Mouse (Mus musculus) erythroblast, embryonic 14.5 days (primary cell): ENCODE measurements around the gene Mis18bp1.

ENCODE experiments used
- GATA1 ChIP-seq: IDR thresholded peaks from 2 replicates; pipeline ENCODE4 v1.6.1; 2012; ENCODE audit warnings: low read length, inconsistent platforms, mixed read lengths
- TAL1 ChIP-seq: IDR thresholded peaks from 3 replicates; pipeline ENCODE4 v1.6.1; 2012; ENCODE audit warnings: low read length, inconsistent platforms, mixed read lengths

GRCm38 (mm10) chr12:65112811-65113210, 59.6 kb downstream of the Mis18bp1 start:
- no peak for TF ChIP-seq TAL1
- TF ChIP-seq GATA1: no peak
